Mouse (Mus musculus) kidney, embryonic 16.5 days (tissue): ENCODE measurements around the gene Aff3. TPM values are rescaled to one million over a fixed set of nuclear protein-coding genes. Genes with fewer than 3 reads are reported as not detected.

ENCODE experiments used
- ATAC-seq: fragments of 200-750 bp; cut with Nextera tagmentation; 2 replicates; pipeline ENCODE4 v1.8.0; 2017; ENCODE audit warnings: moderate TSS enrichment; ENCODE audit not compliant: low FRiP score, low TSS enrichment
- H3K27ac ChIP-seq: fragments of 300-500 bp; sonication (generic); 2 replicates; pipeline ENCODE4 v1.5.1; 2014; ENCODE audit warnings: low read length
- H3K27me3 ChIP-seq: fragments of 300-500 bp; sonication (generic); 2 replicates; pipeline ENCODE4 v1.6.1; 2014; ENCODE audit warnings: low read length, control low read depth, mixed read lengths; ENCODE audit not compliant: insufficient read depth
- H3K36me3 ChIP-seq: fragments of 300-500 bp; sonication (generic); 2 replicates; pipeline ENCODE4 v1.6.1; 2014; ENCODE audit warnings: low read length, control low read depth, mixed read lengths; ENCODE audit not compliant: insufficient read depth
- H3K4me1 ChIP-seq: fragments of 300-500 bp; sonication (generic); 2 replicates; pipeline ENCODE4 v1.6.1; 2014; ENCODE audit warnings: low read length, control low read depth, mixed read lengths; ENCODE audit not compliant: insufficient read depth
- H3K4me2 ChIP-seq: fragments of 300-500 bp; sonication (generic); replicated peaks from 2 replicates; pipeline ENCODE4 v1.6.1; 2014; ENCODE audit warnings: low read depth, low read length
- H3K4me3 ChIP-seq: fragments of 300-500 bp; sonication (generic); 2 replicates; pipeline ENCODE4 v1.5.1; 2014; ENCODE audit warnings: mild to moderate bottlenecking, low read length
- H3K9ac ChIP-seq: fragments of 300-500 bp; sonication (generic); replicated peaks from 2 replicates; pipeline ENCODE4 v1.6.1; 2014; ENCODE audit warnings: low read length
- H3K9me3 ChIP-seq: fragments of 300-500 bp; sonication (generic); 2 replicates; pipeline ENCODE4 v1.6.1; 2016; ENCODE audit warnings: low read length, control low read depth
- WGBS: fragments of 180-500 bp; shearing (Covaris S2); extraction: QIAGEN DNeasy Blood & Tissue Kit; methylation state at CpG from one replicate; pipeline ENCODE4 v1.1.7; 2014; 5-methylcytosine and 5-hydroxymethylcytosine counted together
- polyA plus RNA-seq: library from polyadenylated mRNA; unstranded; fragments of >200 nt; fragmentation: Nextera tagmentation; extraction: Ambion mirVana; gene quantifications from 2 replicates; pipeline ENCODE4 v1.2.1, GENCODE M21; 2015

Gene Aff3
- polyA plus RNA-seq, 1 experiment from 2014 or later, result 4.0 TPM

- no peak overlapping the region for H3K27ac ChIP-seq
- H3K27me3 ChIP-seq, result no peaks in the 10 kb centered on the region
- H3K4me3 ChIP-seq, result no peak overlapping the region
- no peak for ATAC-seq
- H3K4me2 ChIP-seq, result no peak overlapping the region
- no peaks in the 10 kb centered on the region for H3K9me3 ChIP-seq
- WGBS, result 66% methylated on average over 12 of the region's 12 CpGs
- H3K9ac ChIP-seq, result no peak overlapping the region
- H3K36me3 ChIP-seq, result no peaks in the 10 kb centered on the region
- H3K4me1 ChIP-seq, result no peaks in the 10 kb centered on the region
These were observed 247.6 kb downstream of the Aff3 start for GRCm38 (mm10) chr1:38417196-38417595.

- no peak for ATAC-seq
- Histone ChIP-seq H3K9ac (no peak overlapping the region), H3K36me3 (no peaks in the 10 kb centered on the region), H3K4me2 (no peak overlapping the region), H3K27ac (no peak overlapping the region), H3K4me1 (no peaks in the 10 kb centered on the region), H3K4me3 (no peak overlapping the region), H3K27me3 (no peaks in the 10 kb centered on the region), H3K9me3 (no peaks in the 10 kb centered on the region)
- 91% methylated on average over 6 of the region's 6 CpGs for WGBS
These were observed 249.2 kb downstream of the Aff3 start for GRCm38 (mm10) chr1:38415511-38415910.

GRCm38 (mm10) chr1:38411106-38411505 lies 253.6 kb downstream of the Aff3 start:
- Histone ChIP-seq H3K9me3 (no peaks in the 10 kb centered on the region), H3K36me3 (no peaks in the 10 kb centered on the region), H3K4me2 (no peak overlapping the region), H3K27me3 (no peaks in the 10 kb centered on the region), H3K4me3 (no peak overlapping the region), H3K4me1 (no peaks in the 10 kb centered on the region), H3K27ac (no peak overlapping the region), H3K9ac (no peak overlapping the region)
- no peak for ATAC-seq
- WGBS, result 69% methylated on average over 4 of the region's 4 CpGs

- H3K36me3 ChIP-seq, result no peaks in the 10 kb centered on the region
- no peak overlapping the region for H3K4me3 ChIP-seq
- H3K4me1 ChIP-seq, result no peaks in the 10 kb centered on the region
- no peak overlapping the region for H3K27ac ChIP-seq
- no peak overlapping the region for H3K9ac ChIP-seq
- H3K27me3 ChIP-seq, result no peaks in the 10 kb centered on the region
- H3K9me3 ChIP-seq, result no peaks in the 10 kb centered on the region
- WGBS, result 59% methylated on average over 4 of the region's 4 CpGs
- no peak overlapping the region for H3K4me2 ChIP-seq
- no peak for ATAC-seq
These were observed 254.3 kb downstream of the Aff3 start for GRCm38 (mm10) chr1:38410457-38410856.

GRCm38 (mm10) chr1:38408241-38408640 lies 256.5 kb downstream of the Aff3 start:
- Histone ChIP-seq H3K4me2 (no peak overlapping the region), H3K4me1 (no peaks in the 10 kb centered on the region), H3K4me3 (no peak overlapping the region), H3K36me3 (no peaks in the 10 kb centered on the region), H3K27me3 (no peaks in the 10 kb centered on the region), H3K9me3 (no peaks in the 10 kb centered on the region), H3K27ac (no peak overlapping the region), H3K9ac (no peak overlapping the region)
- 70% methylated on average over 3 of the region's 3 CpGs for WGBS
- ATAC-seq, result no peak

GRCm38 (mm10) chr1:38403781-38404180 lies 261.0 kb downstream of the Aff3 start:
- Histone ChIP-seq H3K9ac (no peak overlapping the region), H3K4me3 (no peak overlapping the region), H3K4me2 (no peak overlapping the region), H3K36me3 (no peaks in the 10 kb centered on the region), H3K9me3 (no peaks in the 10 kb centered on the region), H3K4me1 (no peaks in the 10 kb centered on the region), H3K27me3 (no peaks in the 10 kb centered on the region), H3K27ac (no peak overlapping the region)
- 82% methylated on average over 5 of the region's 5 CpGs for WGBS
- no peak for ATAC-seq

GRCm38 (mm10) chr1:38401856-38402255 lies 262.9 kb downstream of the Aff3 start:
- H3K4me2 ChIP-seq, result no peak overlapping the region

GRCm38 (mm10) chr1:38399269-38399668 lies 265.5 kb downstream of the Aff3 start:
- Histone ChIP-seq H3K4me1 (peaks cover 11% of the 10 kb centered on the region; the same call in 1 of the 2 replicates), H3K9ac (no peak overlapping the region), H3K9me3 (no peaks in the 10 kb centered on the region), H3K27me3 (no peaks in the 10 kb centered on the region), H3K4me2 (no peak overlapping the region), H3K4me3 (no peak overlapping the region), H3K27ac (no peak overlapping the region), H3K36me3 (no peaks in the 10 kb centered on the region)
- 86% methylated on average over 10 of the region's 10 CpGs for WGBS
- ATAC-seq, result no peak

More at GRCm38 (mm10) chr1:38401856-38402255, 262.9 kb downstream of the Aff3 start:
- Histone ChIP-seq H3K27ac (no peak overlapping the region), H3K4me1 (no peaks in the 10 kb centered on the region), H3K9me3 (no peaks in the 10 kb centered on the region), H3K36me3 (no peaks in the 10 kb centered on the region), H3K4me3 (no peak overlapping the region), H3K27me3 (no peaks in the 10 kb centered on the region), H3K9ac (no peak overlapping the region)
- 68% methylated on average over 4 of the region's 4 CpGs for WGBS
- no peak for ATAC-seq

- 55% methylated on average over 5 of the region's 5 CpGs for WGBS
- peaks cover 15% of the 10 kb centered on the region; the same call in 1 of the 2 replicates for H3K4me1 ChIP-seq
- H3K27ac ChIP-seq, result no peak overlapping the region
- H3K27me3 ChIP-seq, result no peaks in the 10 kb centered on the region
- no peaks in the 10 kb centered on the region for H3K9me3 ChIP-seq
- H3K4me2 ChIP-seq, result no peak overlapping the region
- H3K36me3 ChIP-seq, result no peaks in the 10 kb centered on the region
- H3K4me3 ChIP-seq, result no peak overlapping the region
- peak; percentile 23; the same call in 1 of the 2 replicates for ATAC-seq
- H3K9ac ChIP-seq, result no peak overlapping the region
These were observed 266.2 kb downstream of the Aff3 start for GRCm38 (mm10) chr1:38398566-38398965.

- WGBS, result 49% methylated on average over 11 of the region's 11 CpGs
- no peak overlapping the region for H3K27ac ChIP-seq
These were observed 269.5 kb downstream of the Aff3 start for GRCm38 (mm10) chr1:38395194-38395681.

More at GRCm38 (mm10) chr1:38395194-38395681, 269.5 kb downstream of the Aff3 start:
- H3K27me3 ChIP-seq, result no peaks in the 10 kb centered on the region
- no peak overlapping the region for H3K4me3 ChIP-seq
- H3K9ac ChIP-seq, result no peak overlapping the region
- H3K9me3 ChIP-seq, result no peaks in the 10 kb centered on the region
- peaks cover 19% of the 10 kb centered on the region; the same call in 1 of the 2 replicates for H3K4me1 ChIP-seq
- no peaks in the 10 kb centered on the region for H3K36me3 ChIP-seq
- no peak for ATAC-seq
- H3K4me2 ChIP-seq, result no peak overlapping the region
